Mouse (Mus musculus) hindbrain, embryonic 13.5 days (tissue): ENCODE measurements around the gene Ddc. TPM values are rescaled to one million over a fixed set of nuclear protein-coding genes. Genes with fewer than 3 reads are reported as not detected.

ENCODE experiments used
- ATAC-seq: fragments of 200-750 bp; cut with Nextera tagmentation; 2 replicates; pipeline ENCODE4 v1.8.0; 2017; ENCODE audit warnings: moderate TSS enrichment; ENCODE audit not compliant: low FRiP score
- H3K27ac ChIP-seq: fragments of 300-500 bp; sonication (generic); 2 replicates; pipeline ENCODE4 v1.5.1; 2015; ENCODE audit warnings: inconsistent platforms, mild to moderate bottlenecking, moderate library complexity
- H3K27me3 ChIP-seq: fragments of 300-500 bp; sonication (generic); 2 replicates; pipeline ENCODE4 v1.6.1; 2015; ENCODE audit warnings: mild to moderate bottlenecking, inconsistent platforms
- H3K36me3 ChIP-seq: fragments of 300-500 bp; sonication (generic); 2 replicates; pipeline ENCODE4 v1.6.1; 2015; ENCODE audit warnings: mild to moderate bottlenecking, inconsistent platforms
- H3K4me1 ChIP-seq: fragments of 300-500 bp; sonication (generic); replicated peaks from 2 replicates; pipeline ENCODE4 v1.6.1; 2015; ENCODE audit warnings: inconsistent platforms
- H3K4me2 ChIP-seq: fragments of 300-500 bp; sonication (generic); 2 replicates; pipeline ENCODE4 v1.6.1; 2015; ENCODE audit warnings: inconsistent platforms, mild to moderate bottlenecking, moderate library complexity
- H3K4me3 ChIP-seq: fragments of 300-500 bp; sonication (generic); 2 replicates; pipeline ENCODE4 v1.5.1; 2015; ENCODE audit warnings: mild to moderate bottlenecking, inconsistent platforms
- H3K9ac ChIP-seq: fragments of 300-500 bp; sonication (generic); 2 replicates; pipeline ENCODE4 v1.6.1; 2015; ENCODE audit warnings: mild to moderate bottlenecking, inconsistent platforms
- H3K9me3 ChIP-seq: fragments of 300-500 bp; sonication (generic); 2 replicates; pipeline ENCODE4 v1.6.1; 2016; ENCODE audit warnings: inconsistent platforms
- whole genome bisulfite sequencing: fragments of 180-500 bp; shearing (Covaris S2); methylation state at CpG from one replicate; pipeline ENCODE4 v1.1.7; 2015; 5-methylcytosine and 5-hydroxymethylcytosine counted together
- polyA plus RNA-seq: library from polyadenylated mRNA; unstranded; fragments of >200 nt; fragmentation: Nextera tagmentation; extraction: Ambion mirVana; gene quantifications from 2 replicates; pipeline ENCODE4 v1.2.1, GENCODE M21; 2015

Ddc gene
- polyA plus RNA-seq, 1 experiment from 2014 or later = 5.8 TPM

- Histone ChIP-seq H3K27me3 (no peaks in the 10 kb centered on the region), H3K4me2 (no peak overlapping the region), H3K9me3 (no peaks in the 10 kb centered on the region), H3K27ac (peak overlapping the region; percentile 75), H3K4me1 (peaks cover 30% of the 10 kb centered on the region), H3K9ac (no peak overlapping the region), H3K36me3 (no peaks in the 10 kb centered on the region), H3K4me3 (no peak overlapping the region)
- 66% methylated on average over 13 of the region's 13 CpGs for WGBS
- no peak for ATAC-seq
These were observed 48.2 kb downstream of the Ddc start for GRCm38 (mm10) chr11:11849513-11850311.

DNA sequence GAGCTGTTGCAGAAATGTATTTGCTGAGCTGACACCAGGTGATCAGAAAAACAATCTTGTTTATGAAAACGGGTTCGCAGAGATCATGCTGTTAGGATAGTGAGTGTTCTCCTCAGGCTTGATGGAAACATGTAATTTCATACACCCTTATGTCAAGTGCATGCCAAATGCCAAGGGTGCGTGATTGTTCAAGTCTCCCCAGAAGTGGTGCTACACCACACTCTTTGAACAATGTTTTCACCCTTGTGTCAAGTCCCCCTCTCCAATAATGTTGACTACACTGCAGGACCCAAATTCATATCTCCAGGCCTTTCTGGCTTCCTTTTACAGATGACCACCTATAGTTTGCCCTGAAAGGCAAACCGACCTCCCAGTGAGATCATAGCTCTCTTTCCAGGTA, 49.5 kb downstream of the Ddc start:
- Histone ChIP-seq H3K4me3 (no peak overlapping the region), H3K27me3 (no peaks in the 10 kb centered on the region), H3K36me3 (no peaks in the 10 kb centered on the region), H3K9me3 (no peaks in the 10 kb centered on the region), H3K27ac (no peak overlapping the region), H3K4me1 (peaks cover 40% of the 10 kb centered on the region), H3K4me2 (no peak overlapping the region), H3K9ac (no peak overlapping the region)
- WGBS = 91% methylated on average over 4 of the region's 4 CpGs
- no peak for ATAC-seq

DNA sequence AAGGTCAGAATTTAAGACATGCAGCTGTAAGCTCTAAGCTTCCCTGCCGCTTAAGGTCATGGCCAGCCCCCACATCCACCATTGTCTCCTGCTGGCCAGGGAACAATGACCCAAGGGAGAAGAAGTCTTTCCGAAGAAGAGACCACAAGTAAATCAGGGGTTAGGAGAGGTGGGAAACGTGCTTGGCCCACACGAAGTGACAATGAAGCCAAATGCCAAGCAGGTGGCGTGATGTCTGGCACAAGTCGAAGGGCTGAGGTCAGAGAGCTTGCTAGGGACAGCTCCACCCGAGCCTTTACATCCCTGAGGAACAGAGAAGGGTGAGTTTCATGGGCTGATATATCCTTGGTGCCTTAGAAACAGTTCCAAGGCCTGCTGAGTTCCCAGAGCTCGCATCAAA, 52.9 kb downstream of the Ddc start:
- Histone ChIP-seq H3K4me3 (no peak overlapping the region), H3K4me2 (no peak overlapping the region), H3K36me3 (no peaks in the 10 kb centered on the region), H3K9me3 (no peaks in the 10 kb centered on the region), H3K9ac (0 out of 2 replicates have a peak overlapping the region, but pooled peaks have one; percentile 19), H3K27ac (no peak overlapping the region), H3K27me3 (no peaks in the 10 kb centered on the region), H3K4me1 (peaks cover 18% of the 10 kb centered on the region)
- no peak for ATAC-seq
- WGBS = 52% methylated on average over 8 of the region's 8 CpGs

- WGBS = 46% methylated on average over 13 of the region's 13 CpGs
- Histone ChIP-seq H3K4me1 (peaks cover 14% of the 10 kb centered on the region), H3K27me3 (no peaks in the 10 kb centered on the region), H3K4me3 (no peak overlapping the region), H3K4me2 (no peak overlapping the region), H3K9ac (0 out of 2 replicates have a peak overlapping the region, but pooled peaks have one; percentile 19), H3K9me3 (no peaks in the 10 kb centered on the region), H3K27ac (peak overlapping the region; percentile 60), H3K36me3 (no peaks in the 10 kb centered on the region)
- peak; percentile 57 for ATAC-seq
These were observed 53.5 kb downstream of the Ddc start for GRCm38 (mm10) chr11:11844367-11844971.

DNA sequence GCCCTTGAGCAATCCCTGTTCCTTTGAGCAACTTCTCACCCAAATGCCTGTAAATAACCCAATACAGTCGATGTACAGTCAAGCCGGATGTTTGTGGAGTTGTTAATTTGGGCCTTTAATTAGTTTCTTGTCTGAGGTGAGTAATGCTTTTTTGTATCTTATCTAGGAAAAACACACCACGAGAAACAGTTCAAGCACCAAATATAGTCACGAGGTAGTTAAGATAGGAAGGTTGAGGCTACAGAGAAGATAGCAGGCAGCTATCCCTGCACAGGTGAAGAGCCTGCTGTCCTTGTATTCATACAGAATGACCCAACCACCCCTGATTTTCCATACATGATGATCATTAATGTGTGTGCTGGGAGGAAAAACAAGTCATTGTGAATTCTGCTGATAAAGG, 56.4 kb downstream of the Ddc start:
- no peak for ATAC-seq
- Histone ChIP-seq H3K27ac (no peak overlapping the region), H3K36me3 (no peaks in the 10 kb centered on the region), H3K4me1 (peaks cover 14% of the 10 kb centered on the region), H3K9ac (no peak overlapping the region), H3K27me3 (no peaks in the 10 kb centered on the region), H3K4me3 (no peak overlapping the region), H3K4me2 (no peak overlapping the region), H3K9me3 (no peaks in the 10 kb centered on the region)
- WGBS = 85% methylated on average over 4 of the region's 4 CpGs

- Histone ChIP-seq H3K27ac (no peak overlapping the region), H3K36me3 (no peaks in the 10 kb centered on the region), H3K4me3 (no peak overlapping the region), H3K27me3 (no peaks in the 10 kb centered on the region), H3K9me3 (no peaks in the 10 kb centered on the region), H3K4me2 (no peak overlapping the region), H3K9ac (no peak overlapping the region), H3K4me1 (peaks cover 19% of the 10 kb centered on the region)
- no peak for ATAC-seq
- WGBS = 83% methylated on average over 2 of the region's 2 CpGs
These were observed 57.2 kb downstream of the Ddc start for GRCm38 (mm10) chr11:11840746-11841145.

- Histone ChIP-seq H3K9me3 (no peaks in the 10 kb centered on the region), H3K4me2 (no peak overlapping the region), H3K4me3 (no peak overlapping the region), H3K36me3 (no peaks in the 10 kb centered on the region), H3K27ac (no peak overlapping the region), H3K4me1 (peaks cover 16% of the 10 kb centered on the region), H3K27me3 (no peaks in the 10 kb centered on the region), H3K9ac (no peak overlapping the region)
- 93% methylated on average over 7 of the region's 7 CpGs for WGBS
- ATAC-seq = no peak
These were observed 58.1 kb downstream of the Ddc start for GRCm38 (mm10) chr11:11839874-11840273.

- peaks cover 14% of the 10 kb centered on the region for H3K4me1 ChIP-seq
- H3K27me3 ChIP-seq = no peaks in the 10 kb centered on the region
- no peak overlapping the region for H3K4me3 ChIP-seq
- no peaks in the 10 kb centered on the region for H3K36me3 ChIP-seq
- H3K27ac ChIP-seq = no peak overlapping the region
- no peak overlapping the region for H3K9ac ChIP-seq
- no peaks in the 10 kb centered on the region for H3K9me3 ChIP-seq
- no peak for ATAC-seq
- WGBS = 81% methylated on average over 5 of the region's 5 CpGs
- no peak overlapping the region for H3K4me2 ChIP-seq
These were observed 60.6 kb downstream of the Ddc start for GRCm38 (mm10) chr11:11837384-11837783.

DNA sequence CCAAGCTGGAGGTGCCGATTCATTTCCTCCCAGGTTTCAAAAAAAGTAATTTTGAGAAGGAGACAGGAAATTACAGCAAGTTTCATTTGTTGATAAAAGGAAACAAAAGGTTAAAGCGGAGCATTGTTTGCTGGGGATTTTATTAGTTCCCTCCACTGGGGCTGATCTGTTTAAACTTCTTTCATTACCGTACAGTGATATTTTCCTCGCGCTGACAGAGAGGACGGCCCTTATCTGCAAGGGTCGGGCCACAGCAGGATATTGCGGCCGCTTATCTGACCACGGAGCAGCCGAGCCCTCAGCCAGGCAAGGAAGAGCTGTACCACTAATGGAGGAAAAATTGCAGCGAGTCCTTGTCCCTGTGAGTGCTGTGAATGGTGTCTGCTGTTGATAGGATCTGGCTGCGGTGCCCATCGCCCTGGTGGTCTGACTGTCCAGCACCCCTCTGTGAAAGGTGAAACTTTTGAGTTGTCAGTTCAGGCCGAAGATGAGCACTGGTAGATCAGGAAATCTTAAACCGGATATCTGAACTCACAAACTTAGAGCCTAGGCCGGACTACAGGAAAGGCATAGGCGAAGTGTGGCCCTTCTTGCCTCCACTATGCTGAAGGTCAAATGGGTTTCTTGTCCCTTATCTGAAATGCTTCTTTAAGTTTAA, 61.1 kb downstream of the Ddc start:
- no peaks in the 10 kb centered on the region for H3K27me3 ChIP-seq
- no peak overlapping the region for H3K4me3 ChIP-seq
- no peak overlapping the region for H3K9ac ChIP-seq
- ATAC-seq = peak; percentile 53; the same call in 1 of the 2 replicates
- H3K36me3 ChIP-seq = no peaks in the 10 kb centered on the region
- H3K27ac ChIP-seq = no peak overlapping the region
- no peak overlapping the region for H3K4me2 ChIP-seq
- H3K9me3 ChIP-seq = no peaks in the 10 kb centered on the region
- H3K4me1 ChIP-seq = peaks cover 20% of the 10 kb centered on the region
- 56% methylated on average over 18 of the region's 18 CpGs for WGBS

- Histone ChIP-seq H3K9ac (no peak overlapping the region), H3K36me3 (no peaks in the 10 kb centered on the region), H3K4me2 (no peak overlapping the region), H3K27me3 (no peaks in the 10 kb centered on the region), H3K9me3 (no peaks in the 10 kb centered on the region), H3K4me1 (peaks cover 24% of the 10 kb centered on the region), H3K27ac (no peak overlapping the region), H3K4me3 (no peak overlapping the region)
- ATAC-seq = no peak
- WGBS = 58% methylated on average over 8 of the region's 8 CpGs
These were observed 61.7 kb downstream of the Ddc start for GRCm38 (mm10) chr11:11836262-11836661.

- H3K4me1 ChIP-seq = peaks cover 24% of the 10 kb centered on the region
- H3K9me3 ChIP-seq = no peaks in the 10 kb centered on the region
- no peak overlapping the region for H3K4me3 ChIP-seq
- no peak overlapping the region for H3K9ac ChIP-seq
- no peak overlapping the region for H3K27ac ChIP-seq
- 87% methylated on average over 4 of the region's 4 CpGs for WGBS
- H3K36me3 ChIP-seq = no peaks in the 10 kb centered on the region
- no peak for ATAC-seq
- no peaks in the 10 kb centered on the region for H3K27me3 ChIP-seq
- H3K4me2 ChIP-seq = no peak overlapping the region
These were observed 62.2 kb downstream of the Ddc start for GRCm38 (mm10) chr11:11835791-11836190.

- no peak for ATAC-seq
- Histone ChIP-seq H3K9ac (no peak overlapping the region), H3K27ac (no peak overlapping the region), H3K9me3 (no peaks in the 10 kb centered on the region), H3K4me1 (peaks cover 26% of the 10 kb centered on the region), H3K4me3 (no peak overlapping the region), H3K27me3 (no peaks in the 10 kb centered on the region), H3K4me2 (no peak overlapping the region), H3K36me3 (no peaks in the 10 kb centered on the region)
- 55% methylated on average over 6 of the region's 6 CpGs for WGBS
These were observed 62.6 kb downstream of the Ddc start for GRCm38 (mm10) chr11:11835361-11835760.
